15 mouse cellular contexts compared by ENCODE assay signal in genomic region chr10:25918103-25918502, GRCm38 (mm10).
DNase-seq lines count a peak whose midpoint lies in the region; ATAC-seq and TF ChIP-seq lines count a peak whose summit lies in the region.
"Had no signal": no experiment of that assay in that cellular context is flagged by ENCODE, and none has a peak within 500 bp of the region (broad histone marks: within the 10 kb centered on the region; RNA-seq: fewer than 3 reads in every experiment).

No protein-coding gene starts in this region.

- no peak for TF ChIP-seq CTCF in C2C12 (IDR thresholded peaks at IDR 0.05; ENCODE audit: control insufficient read depth, insufficient read depth, insufficient read length)
- no peak for TF ChIP-seq CTCF in liver, postnatal 0 days (IDR thresholded peaks at IDR 0.05; ENCODE audit: low read depth)

- H3K4me1 ChIP-seq in stomach, embryonic 15.5 days, result peaks cover 3% of the 10 kb centered on the region; the same call in 1 of the 2 replicates
- H3K4me1 ChIP-seq in liver, postnatal 0 days (ENCODE audit: insufficient read depth), result no peaks in the 10 kb centered on the region
- H3K4me1 ChIP-seq: heart, embryonic 12.5 days had no signal

- no peaks in the 10 kb centered on the region for H3K79me2 ChIP-seq in C2C12 (ENCODE audit: control insufficient read depth, insufficient read depth)

- H3K4me2 ChIP-seq in stomach, embryonic 15.5 days, result no peak overlapping the region
- H3K4me2 ChIP-seq in liver, postnatal 0 days (ENCODE audit: low read depth, low read length), result no peak overlapping the region
- H3K4me2 ChIP-seq: forebrain, embryonic 12.5 days; heart, embryonic 12.5 days; neural tube, embryonic 13.5 days had no signal

- H3K4me3 ChIP-seq in C2C12 (ENCODE audit: insufficient read depth, poor library complexity, severe bottlenecking), result no peak overlapping the region
- no peak overlapping the region for H3K4me3 ChIP-seq in stomach, embryonic 15.5 days (replicated peaks)
- no peak overlapping the region for H3K4me3 ChIP-seq in liver, postnatal 0 days (ENCODE audit: low read depth, low read length)
- H3K4me3 ChIP-seq: forebrain, embryonic 12.5 days; heart, embryonic 12.5 days; neural tube, embryonic 13.5 days had no signal

- H3K9me3 ChIP-seq in stomach, embryonic 15.5 days, result no peaks in the 10 kb centered on the region
- no peaks in the 10 kb centered on the region for H3K9me3 ChIP-seq in liver, postnatal 0 days (ENCODE audit: low read length)
- H3K9me3 ChIP-seq: forebrain, embryonic 12.5 days; heart, embryonic 12.5 days; neural tube, embryonic 13.5 days had no signal

- ATAC-seq in inflammation-experienced regulatory T-cells, adult 6 months, result peak; percentile 63
- peak; percentile 79 for ATAC-seq in stomach, embryonic 15.5 days (ENCODE audit: insufficient read depth, low FRiP score, low read depth)
- no peak for ATAC-seq in liver, postnatal 0 days
- ATAC-seq: hindbrain, embryonic 16.5 days had no signal

- no peak overlapping the region for H3K27ac ChIP-seq in stomach, embryonic 15.5 days
- no peak overlapping the region for H3K27ac ChIP-seq in liver, postnatal 0 days (ENCODE audit: low read depth)
- H3K27ac ChIP-seq: forebrain, embryonic 12.5 days; neural tube, embryonic 13.5 days had no signal

- no peak overlapping the region for H3K9ac ChIP-seq in stomach, embryonic 15.5 days
- H3K9ac ChIP-seq in liver, postnatal 0 days (replicated peaks), result no peak overlapping the region
- H3K9ac ChIP-seq: forebrain, embryonic 12.5 days; heart, embryonic 12.5 days; neural tube, embryonic 13.5 days had no signal

- DNase-seq in MEL-GATA-1-ER (ENCODE audit: extremely low read depth, low read depth), result peak; percentile 0
- DNase-seq in liver, postnatal 0 days, result no peak
- DNase-seq in layer of hippocampus, postnatal 14 days (ENCODE audit: low spot score in 2 of 2), result no peak
- no peak for DNase-seq in kidney, postnatal 4 days
- DNase-seq: cerebellum, adult 11 months; cerebellum, postnatal 25 days; lung, postnatal 36 days; thymus, adult 2 months had no signal

- 49% methylated on average over 2 of the region's 2 CpGs for WGBS in stomach, embryonic 15.5 days
- WGBS in liver, postnatal 0 days (ENCODE audit: insufficient replicate concordance), result 57% methylated on average over 2 of the region's 2 CpGs

- H3K36me3 ChIP-seq in C2C12 (ENCODE audit: control insufficient read depth, insufficient read depth), result no peaks in the 10 kb centered on the region
- no peaks in the 10 kb centered on the region for H3K36me3 ChIP-seq in stomach, embryonic 15.5 days
- no peaks in the 10 kb centered on the region for H3K36me3 ChIP-seq in liver, postnatal 0 days (replicated peaks; ENCODE audit: insufficient read depth, low read length)
- H3K36me3 ChIP-seq: forebrain, embryonic 12.5 days; heart, embryonic 12.5 days; neural tube, embryonic 13.5 days had no signal

- H3K79me3 ChIP-seq in C2C12 (ENCODE audit: low read depth), result no peaks in the 10 kb centered on the region

- no peaks in the 10 kb centered on the region for H3K27me3 ChIP-seq in C2C12 (ENCODE audit: control insufficient read depth, insufficient read depth, insufficient read length)
- no peaks in the 10 kb centered on the region for H3K27me3 ChIP-seq in stomach, embryonic 15.5 days (replicated peaks)
- H3K27me3 ChIP-seq in liver, postnatal 0 days (ENCODE audit: insufficient read depth, low read length), result no peaks in the 10 kb centered on the region
- H3K27me3 ChIP-seq: forebrain, embryonic 12.5 days; heart, embryonic 12.5 days; neural tube, embryonic 13.5 days had no signal

- no peak for TF ChIP-seq EP300 in liver, postnatal 0 days (IDR thresholded peaks at IDR 0.05; ENCODE audit: low read depth)

- H3ac ChIP-seq in C2C12 (ENCODE audit: control insufficient read depth, insufficient read length, low read depth), result no peak overlapping the region

TF ChIP-seq in C2C12, 6 proteins besides CTCF, POLR2A, EP300 and RAD21:
- peak; percentile 89 for TF ChIP-seq FOSL1 (IDR thresholded peaks at IDR 0.05; ENCODE audit: insufficient read depth, low read length, poor library complexity, severe bottlenecking)
- TF ChIP-seq USF1 (IDR thresholded peaks at IDR 0.05; ENCODE audit: low read depth), result no peak
- no peak for TF ChIP-seq MYOG (IDR thresholded peaks at IDR 0.05; ENCODE audit: control insufficient read depth, extremely low read depth, insufficient read length)
- TF ChIP-seq MYOD1 (IDR thresholded peaks at IDR 0.05; ENCODE audit: control insufficient read depth, insufficient read length, low read depth), result no peak
